Comparison of ENCODE assay signal across 31 mouse cellular contexts in the genomic region with DNA sequence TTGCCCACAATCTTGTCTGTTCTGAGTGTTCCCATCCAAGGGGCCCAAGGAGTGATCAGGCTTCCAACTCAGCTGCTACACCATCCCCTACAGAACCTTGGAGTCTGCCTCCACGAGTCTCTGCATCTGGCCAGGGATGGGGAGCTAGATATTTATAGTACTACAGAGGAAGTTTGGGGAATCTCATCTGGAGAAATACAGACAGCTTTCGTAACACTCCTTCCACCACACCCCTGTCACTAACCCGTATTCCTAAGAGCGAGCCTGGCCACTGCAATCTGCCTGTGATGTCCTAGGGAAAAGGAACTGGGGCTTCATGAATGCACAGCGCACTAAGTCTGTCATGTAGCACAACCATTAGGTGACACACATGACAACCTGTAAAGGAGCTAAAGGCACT. TPM values are rescaled to one million over a fixed set of nuclear protein-coding genes. Genes with fewer than 3 reads are reported as not detected.
A peak's percentile ranks its signal among the peaks of the same experiment; 100 is the strongest.
DNase-seq lines count a peak whose midpoint lies in the region; ATAC-seq lines count a peak whose summit lies in the region.
"Had no signal": no experiment of that assay in that cellular context is flagged by ENCODE, and none has a peak within 500 bp of the region (broad histone marks: within the 10 kb centered on the region; RNA-seq: fewer than 3 reads in every experiment).

No protein-coding gene starts in this region.

- H3K4me3 ChIP-seq in lung, embryonic 16.5 days (ENCODE audit: low read length), result no peak overlapping the region
- H3K4me3 ChIP-seq: embryonic facial prominence, embryonic 10.5 days; embryonic facial prominence, embryonic 13.5 days; erythroblast, embryonic 14.5 days; forebrain, embryonic 12.5 days; forebrain, embryonic 15.5 days; heart, embryonic 10.5 days; heart, embryonic 13.5 days; hindbrain, embryonic 12.5 days; hindbrain, embryonic 15.5 days had no signal

- no peaks in the 10 kb centered on the region for H3K27me3 ChIP-seq in lung, embryonic 16.5 days (ENCODE audit: control insufficient read depth, insufficient read depth, low read depth, low read length)
- H3K27me3 ChIP-seq: embryonic facial prominence, embryonic 13.5 days; forebrain, embryonic 12.5 days; forebrain, embryonic 15.5 days; heart, embryonic 13.5 days; hindbrain, embryonic 12.5 days; hindbrain, embryonic 15.5 days had no signal

- H3K4me1 ChIP-seq in lung, embryonic 16.5 days (replicated peaks; ENCODE audit: control insufficient read depth, insufficient read depth, low read length), result peaks cover 9% of the 10 kb centered on the region; the same call in 1 of the 2 replicates
- H3K4me1 ChIP-seq: forebrain, embryonic 12.5 days; forebrain, embryonic 15.5 days; hindbrain, embryonic 12.5 days; hindbrain, embryonic 15.5 days had no signal

- peak overlapping the region; percentile 54; the same call in 1 of the 2 replicates for H3K27ac ChIP-seq in lung, embryonic 16.5 days (ENCODE audit: low read length)
- H3K27ac ChIP-seq: embryonic facial prominence, embryonic 10.5 days; embryonic facial prominence, embryonic 13.5 days; forebrain, embryonic 12.5 days; forebrain, embryonic 15.5 days; heart, embryonic 10.5 days; heart, embryonic 13.5 days; hindbrain, embryonic 12.5 days; hindbrain, embryonic 15.5 days had no signal

- ATAC-seq in frontal cortex, adult (ENCODE audit: low TSS enrichment), result peak; percentile 76
- ATAC-seq in lung, embryonic 16.5 days (ENCODE audit: low read depth), result peak; percentile 40
- ATAC-seq: activated CD4-positive, CD25-positive, alpha-beta regulatory T cell, adult 4 months; forebrain, embryonic 15.5 days had no signal

- no peak for DNase-seq in frontal cortex, postnatal 10 days (ENCODE audit: low spot score in 2 of 2)
- peak; percentile 32 to 46 for DNase-seq in heart, adult 9 months (ENCODE audit: low spot score in 2 of 2)
- no peak for DNase-seq in heart, postnatal 4 days
- no peak for DNase-seq in lung, adult 18-20 months
- DNase-seq in lung, postnatal 25 days (ENCODE audit: low spot score), result peak; percentile 8
- DNase-seq in lung, postnatal 36 days, result no peak
- DNase-seq: adrenal gland, adult 8-10 months; adrenal gland, postnatal 25 days; cerebellum, adult 11-12 months; cerebellum, adult 8-10 months; cerebellum, postnatal 10 days; cerebellum, postnatal 36 days; embryo, embryonic 11 days; gastrocnemius, postnatal 10 days; gastrocnemius, postnatal 36 days; heart, postnatal 14 days had no signal

- no peaks in the 10 kb centered on the region for H3K36me3 ChIP-seq in lung, embryonic 16.5 days (ENCODE audit: control insufficient read depth, insufficient read depth, low read length)
- H3K36me3 ChIP-seq: embryonic facial prominence, embryonic 10.5 days; embryonic facial prominence, embryonic 13.5 days; forebrain, embryonic 12.5 days; forebrain, embryonic 15.5 days; heart, embryonic 10.5 days; heart, embryonic 13.5 days; hindbrain, embryonic 12.5 days; hindbrain, embryonic 15.5 days had no signal

- H3K9me3 ChIP-seq in lung, embryonic 16.5 days (ENCODE audit: control insufficient read depth, low read length), result no peaks in the 10 kb centered on the region
- H3K9me3 ChIP-seq: embryonic facial prominence, embryonic 10.5 days; embryonic facial prominence, embryonic 13.5 days; forebrain, embryonic 12.5 days; forebrain, embryonic 15.5 days; heart, embryonic 10.5 days; heart, embryonic 13.5 days; hindbrain, embryonic 12.5 days; hindbrain, embryonic 15.5 days had no signal

- H3K9ac ChIP-seq in lung, embryonic 16.5 days (ENCODE audit: low read length), result no peak overlapping the region
- H3K9ac ChIP-seq: embryonic facial prominence, embryonic 13.5 days; forebrain, embryonic 12.5 days; forebrain, embryonic 15.5 days; heart, embryonic 13.5 days; hindbrain, embryonic 12.5 days; hindbrain, embryonic 15.5 days had no signal

- no peak overlapping the region for H3K4me2 ChIP-seq in lung, embryonic 16.5 days (ENCODE audit: low read depth, low read length)
- H3K4me2 ChIP-seq: embryonic facial prominence, embryonic 13.5 days; forebrain, embryonic 12.5 days; forebrain, embryonic 15.5 days; heart, embryonic 13.5 days; hindbrain, embryonic 12.5 days; hindbrain, embryonic 15.5 days had no signal

- WGBS in lung, embryonic 16.5 days, result 52% methylated on average over 5 of the region's 5 CpGs

RNA-seq across cellular contexts. Expression of gene Gpr88, which starts 41.7 kb away (rescaled TPM):
- total RNA-seq in heart, postnatal 4 days (2021), result under 1 TPM; 0.47 to 0.55 TPM
- polyA plus RNA-seq in lung, embryonic 16.5 days (2015; fragmentation: Nextera tagmentation; extraction: Ambion mirVana), result 0.47 and 0.57 TPM in 2 replicates
- total RNA-seq: ES-E14; gastrocnemius, postnatal 36 days; granulocyte monocyte progenitor cell, adult 5-6 weeks; hematopoietic stem cell, adult 5-6 weeks had no signal
- polyA plus RNA-seq: activated CD4-positive, CD25-positive, alpha-beta regulatory T cell, adult 4 months; erythroblast, embryonic 14.5 days had no signal

Comparison
In these comparisons a context has a peak if more than half of its experiments do, and no peak if none do; other contexts are left out.
1. DNase-seq: peak in heart, adult 9 months (2 of 2) and lung, postnatal 25 days (single experiment); none in frontal cortex, postnatal 10 days (0 of 2), heart, postnatal 4 days (single experiment), lung, adult 18-20 months (0 of 2) and lung, postnatal 36 days (single experiment).